Mouse (Mus musculus): ENCODE results near the gene Tmub2.

Gene Tmub2

DNA sequence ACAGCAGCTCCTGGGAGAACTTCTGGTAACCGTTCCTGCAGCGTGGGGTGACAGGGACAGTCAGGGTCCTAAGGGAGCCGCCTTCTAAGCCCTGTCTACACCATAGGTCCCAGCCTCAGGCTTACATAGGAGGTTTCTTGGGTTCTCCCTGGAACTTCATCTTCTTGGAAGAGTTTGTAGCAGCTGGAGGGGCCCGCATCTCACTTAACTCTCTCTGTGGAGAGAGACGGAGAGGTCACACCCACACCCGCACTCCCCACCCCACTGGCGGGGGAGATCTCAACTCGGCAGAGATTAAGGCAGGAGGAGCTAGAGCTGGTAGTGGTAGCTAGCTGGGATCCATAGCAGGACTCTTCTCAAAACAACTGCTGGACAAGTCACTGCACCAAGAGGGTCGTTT, 23.4 kb downstream of the Tmub2 start:
- DNase-seq (ENCODE audit: low spot score): no peak

DNA sequence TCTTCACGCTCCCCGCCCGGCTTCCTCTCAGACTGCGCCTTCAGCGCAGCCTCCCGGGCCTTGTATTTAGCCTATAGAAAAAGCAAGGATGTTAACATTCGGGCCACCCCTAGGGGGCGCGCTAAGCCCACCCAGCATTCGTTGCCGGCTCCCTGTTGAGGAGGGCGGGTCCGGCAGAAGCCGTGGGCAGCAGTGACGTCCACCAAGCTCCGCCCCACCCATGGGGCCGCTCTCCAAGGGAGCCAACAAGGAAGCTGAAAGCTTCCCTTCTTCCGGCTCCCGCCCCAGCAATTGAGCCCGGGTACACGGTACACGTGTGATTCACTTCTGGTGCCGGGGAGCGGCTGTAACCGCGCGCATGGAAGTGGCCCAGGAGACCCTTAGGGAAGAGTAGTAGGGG, 24.2 kb downstream of the Tmub2 start:
- DNase-seq (ENCODE audit: low spot score): peak; percentile 97

DNA sequence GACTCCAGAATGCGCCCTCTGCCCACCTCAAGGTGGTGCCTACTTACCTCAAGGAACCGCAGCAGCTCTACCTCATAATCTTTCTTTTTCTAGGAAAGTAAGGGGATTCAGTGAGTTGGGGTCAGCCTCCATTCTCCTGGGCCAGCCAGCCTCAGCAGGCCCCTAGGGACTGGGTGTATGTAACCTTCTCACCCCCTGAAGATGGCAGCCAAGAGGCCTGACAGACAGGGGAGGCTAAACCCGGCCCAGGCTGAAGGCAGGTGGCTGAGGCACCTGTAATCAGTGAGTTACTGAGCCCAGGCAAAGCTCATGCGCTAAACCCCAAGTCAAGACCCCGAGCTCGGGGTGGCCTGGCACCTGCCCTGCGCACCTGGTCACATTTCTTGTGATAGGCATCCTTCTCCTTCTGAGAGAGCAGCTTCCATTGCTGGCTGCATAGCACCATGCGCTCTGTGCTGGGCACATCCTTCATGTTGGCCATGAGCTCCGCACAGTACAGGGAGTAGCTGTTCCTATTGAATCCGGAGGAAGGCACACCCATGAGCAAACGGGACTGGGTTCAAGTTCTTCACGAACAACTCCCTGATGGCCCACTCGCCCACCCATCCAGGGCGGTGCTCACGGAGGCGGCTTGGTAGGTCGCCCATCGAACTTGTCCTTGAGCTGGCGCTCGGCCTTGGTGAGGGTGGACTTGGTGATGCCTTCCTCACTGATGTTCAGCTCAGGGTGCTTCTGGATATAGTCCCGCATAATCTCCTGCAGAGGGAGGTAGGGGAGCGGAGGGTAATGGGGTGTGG, 25.3 kb downstream of the Tmub2 start:
- DNase-seq (ENCODE audit: low spot score): no peak

- DNase-seq (ENCODE audit: low spot score): peak; percentile 47
These were observed 26.3 kb downstream of the Tmub2 start for GRCm38 (mm10) chr11:102310768-102311695.

- no peak for DNase-seq (ENCODE audit: low spot score)
These were observed 27.2 kb downstream of the Tmub2 start for GRCm38 (mm10) chr11:102311966-102312365.

GRCm38 (mm10) chr11:102312586-102312985, 27.9 kb downstream of the Tmub2 start:
- DNase-seq (ENCODE audit: low spot score): no peak

DNA sequence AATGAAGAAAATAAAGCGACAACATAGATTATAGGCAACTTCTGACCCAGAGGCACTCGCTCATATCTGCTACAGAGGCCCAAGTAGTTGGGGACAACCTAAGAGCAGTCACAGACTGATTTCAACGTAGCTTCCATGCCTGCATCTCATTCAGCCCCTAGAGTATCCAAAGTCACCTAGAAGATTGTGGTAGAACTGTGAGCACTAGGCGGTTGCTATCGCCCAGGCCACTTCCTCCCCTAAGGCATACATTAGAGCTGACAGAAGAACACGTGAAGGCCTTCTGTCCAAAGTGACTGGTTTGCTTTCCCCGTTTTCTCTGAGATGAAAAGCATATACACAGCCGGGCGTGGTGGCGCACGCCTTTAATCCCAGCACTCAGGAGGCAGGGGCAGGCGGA, 29.6 kb downstream of the Tmub2 start:
- DNase-seq (ENCODE audit: low spot score): no peak

DNA sequence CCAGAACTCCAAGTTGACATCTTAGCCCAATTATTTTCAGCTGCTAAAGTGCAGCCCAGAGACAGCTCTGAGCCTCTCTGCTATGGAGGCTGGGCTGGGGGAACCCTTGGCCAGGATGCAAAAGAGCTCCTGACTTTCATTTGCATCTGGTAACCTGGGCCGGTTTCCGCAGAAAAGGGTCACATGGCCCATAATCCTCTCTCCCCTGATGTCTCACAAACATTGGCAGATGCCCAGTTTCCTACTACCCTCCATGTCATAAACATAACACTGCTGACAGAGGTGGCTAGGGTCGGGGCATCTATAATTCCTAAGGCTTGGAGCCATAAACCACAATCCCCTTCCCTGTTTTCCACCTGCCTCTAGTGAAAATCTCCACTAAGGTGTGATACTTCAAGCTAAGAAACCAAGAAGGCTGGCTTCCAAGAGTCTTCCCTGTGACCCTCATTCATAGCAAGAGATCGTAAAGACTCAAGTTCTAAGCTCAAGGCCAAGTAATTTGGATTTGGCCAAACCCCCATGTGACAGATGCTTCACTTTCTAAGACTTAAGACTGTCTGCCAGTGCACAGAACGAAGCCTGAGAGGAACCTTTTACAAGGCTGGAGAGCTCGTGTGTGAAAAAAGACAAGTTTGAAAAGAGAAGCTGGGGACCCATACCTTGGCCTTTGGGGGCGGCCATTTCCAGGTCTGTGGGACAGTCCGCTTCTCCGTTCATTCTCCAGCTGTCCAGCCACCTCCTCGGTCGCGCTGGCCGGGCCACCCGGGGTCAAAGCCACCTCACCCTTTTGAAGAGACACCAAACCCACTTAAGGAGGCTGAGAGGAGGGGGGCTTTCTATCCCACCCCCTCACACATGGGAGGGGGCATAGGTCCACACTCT, 31.2 kb downstream of the Tmub2 start:
- DNase-seq (ENCODE audit: low spot score): no peak

- peak; percentile 90 for DNase-seq (ENCODE audit: low spot score)
These were observed 32.0 kb downstream of the Tmub2 start for GRCm38 (mm10) chr11:102316572-102317297.

DNA sequence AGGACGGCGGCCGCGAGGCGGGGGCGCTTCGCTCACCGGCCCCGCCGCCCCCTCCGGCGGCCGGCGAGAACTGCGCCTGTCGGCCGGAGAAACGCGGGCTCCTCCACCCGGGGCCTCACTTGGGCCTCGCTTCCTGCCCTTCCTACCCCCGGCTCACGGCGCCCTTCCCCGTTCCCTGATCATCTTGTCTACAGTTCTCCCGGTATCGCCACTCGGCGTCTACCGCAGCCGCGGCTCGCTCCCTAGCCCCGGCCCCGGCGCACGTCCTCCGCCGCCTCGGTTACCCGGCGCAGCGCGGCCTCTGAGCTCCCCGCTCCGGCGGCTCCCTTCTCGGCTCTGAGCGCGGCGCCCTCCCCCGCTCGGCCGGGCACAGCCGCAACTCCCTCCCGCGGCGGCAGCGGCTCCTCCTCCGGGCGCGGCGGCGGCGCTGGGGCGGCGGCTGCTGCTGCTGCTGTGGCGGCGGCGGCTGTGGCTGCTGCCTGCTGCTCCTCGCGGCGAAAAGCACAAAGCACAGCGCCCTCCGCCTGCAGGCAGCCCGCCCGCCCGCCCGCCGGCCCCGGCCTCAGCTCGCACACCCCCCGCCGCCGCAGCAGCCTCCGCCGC, 32.7 kb downstream of the Tmub2 start:
- DNase-seq (ENCODE audit: low spot score): peak; percentile 49

DNA sequence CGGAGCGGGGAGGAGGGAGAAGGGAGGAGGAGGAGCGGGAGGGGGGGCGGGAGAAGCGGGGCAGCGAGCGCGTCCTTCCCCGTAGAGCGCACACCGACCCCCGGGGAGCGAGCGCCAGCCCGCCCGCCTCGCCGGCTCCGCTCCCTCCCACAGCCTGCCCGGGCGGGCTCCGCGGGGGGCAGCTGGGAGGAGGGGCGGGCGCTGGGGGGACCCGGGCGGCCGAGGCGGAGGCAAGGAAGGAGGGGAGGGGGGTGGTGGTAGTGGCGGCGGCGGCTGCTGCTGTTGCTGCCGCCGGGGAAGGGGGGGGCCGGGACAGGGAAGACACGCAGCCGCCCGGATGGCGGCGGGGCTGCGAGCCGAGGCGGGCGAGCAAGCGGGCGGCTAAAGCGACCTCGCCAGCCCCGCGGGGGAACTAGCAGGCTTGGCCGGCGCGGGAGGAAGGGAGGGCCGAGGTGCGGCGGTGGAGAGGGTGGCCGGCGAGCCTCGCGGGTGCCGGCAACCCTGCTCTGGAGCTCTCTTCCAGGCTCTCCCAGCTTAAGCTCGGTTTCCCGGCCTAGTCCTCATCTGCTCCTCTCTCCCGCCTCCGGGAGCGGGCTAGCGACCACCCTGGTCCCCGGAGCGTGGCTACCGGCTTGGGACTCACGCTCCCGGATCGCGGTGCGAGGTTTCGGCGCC, 33.3 kb downstream of the Tmub2 start:
- DNase-seq (ENCODE audit: low spot score): peak; percentile 80

DNA sequence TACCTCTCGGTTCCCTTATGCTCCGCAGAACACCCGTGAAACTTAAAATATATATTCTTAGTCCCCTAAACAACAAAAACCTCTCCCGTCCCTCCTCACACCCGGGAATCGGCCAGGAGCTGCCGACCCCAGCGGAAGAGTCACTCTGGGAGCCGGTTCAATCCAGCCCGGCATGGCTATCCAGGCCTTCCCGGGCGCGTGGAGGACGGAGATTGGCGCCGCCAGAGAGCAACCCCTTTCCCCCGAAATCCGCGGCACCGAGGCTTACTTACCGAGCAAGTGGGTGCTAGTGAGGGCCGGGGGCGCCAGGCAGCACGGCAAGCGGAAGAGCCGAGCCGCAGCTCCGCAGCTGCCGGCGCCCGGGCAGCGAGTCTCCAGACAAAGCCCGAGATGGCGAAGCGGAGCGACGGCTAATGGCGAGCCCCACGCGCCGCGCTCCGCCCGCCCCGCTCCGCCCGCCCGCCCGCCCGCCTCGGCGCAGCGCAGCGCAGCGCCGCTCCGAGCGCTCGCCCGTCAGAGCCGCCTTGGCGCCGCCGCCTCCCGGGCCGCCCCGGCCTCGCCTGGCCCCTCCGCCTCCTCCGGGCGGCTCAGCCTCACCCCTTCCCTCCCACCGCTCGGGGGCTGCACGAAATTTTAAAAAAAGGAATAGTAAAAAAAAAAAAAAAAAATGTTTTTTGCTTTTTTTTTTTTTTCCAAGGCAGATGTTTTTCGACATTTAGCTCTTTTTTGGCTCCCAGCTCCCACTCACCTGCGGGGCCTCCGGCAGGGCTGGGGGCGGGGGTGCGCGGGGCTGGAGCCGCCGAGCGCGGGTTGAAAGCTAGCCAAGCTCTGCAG, 34.1 kb downstream of the Tmub2 start:
- DNase-seq (ENCODE audit: low spot score): peak; percentile 44

DNA sequence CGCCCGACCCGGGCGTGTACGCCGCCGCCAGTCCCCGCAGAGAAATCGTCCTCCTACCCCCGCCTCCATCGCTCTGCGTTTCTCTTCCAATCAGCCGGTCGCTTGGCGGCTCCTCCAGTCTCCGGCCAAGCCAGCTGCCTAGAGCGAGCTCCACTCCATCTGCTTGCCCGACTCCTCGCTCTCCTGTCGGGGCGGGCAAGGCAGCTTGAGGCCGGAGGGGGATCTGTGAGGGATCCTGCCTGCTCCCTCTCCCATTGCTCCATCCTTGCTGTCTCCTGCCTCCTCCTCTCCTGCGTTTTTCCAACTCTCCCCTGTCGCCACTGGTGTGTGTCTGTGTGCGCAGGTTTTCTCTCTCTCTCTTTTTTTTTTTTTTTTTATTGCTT, 34.7 kb downstream of the Tmub2 start, which contains the start of gene Ubtf:
TSS of gene Ubtf (minus strand) at position 333 of the 383 bp plus-strand sequence.
- peak; percentile 79 for DNase-seq (ENCODE audit: low spot score)

GRCm38 (mm10) chr11:102319941-102320685, 35.4 kb downstream of the Tmub2 start:
- DNase-seq (ENCODE audit: low spot score): peak; percentile 88

DNA sequence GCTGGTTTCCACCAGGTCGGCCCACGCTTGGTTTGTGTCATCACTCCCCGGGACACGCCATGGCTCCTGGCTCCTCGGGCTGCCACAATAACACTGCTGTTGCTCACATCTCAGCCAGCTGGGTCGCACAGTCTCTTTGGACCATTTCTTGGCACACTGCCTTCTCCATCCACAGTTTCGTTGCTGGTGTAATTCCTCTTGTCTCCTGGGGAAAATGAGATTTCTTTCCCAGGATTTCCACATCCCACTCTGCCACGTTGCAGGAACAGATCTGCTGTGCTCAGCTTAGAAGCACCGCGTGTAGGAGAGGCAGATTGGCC, 35.9 kb downstream of the Tmub2 start:
- DNase-seq (ENCODE audit: low spot score): no peak

GRCm38 (mm10) chr11:102321931-102322330, 37.2 kb downstream of the Tmub2 start:
- DNase-seq (ENCODE audit: low spot score): no peak

GRCm38 (mm10) chr11:102323516-102323915, 38.8 kb downstream of the Tmub2 start:
- DNase-seq (ENCODE audit: low spot score): no peak

- no peak for DNase-seq (ENCODE audit: low spot score)
These were observed 42.5 kb downstream of the Tmub2 start for GRCm38 (mm10) chr11:102327250-102327649.

GRCm38 (mm10) chr11:102327839-102328238, 43.1 kb downstream of the Tmub2 start:
- DNase-seq (ENCODE audit: low spot score): no peak
